Mouse (Mus musculus): ENCODE measurements around the gene Gm20538.

Gene Gm20538

GRCm38 (mm10) chr19:44530018-44530417, 22.6 kb downstream of the Gm20538 start:
- DNase-seq (ENCODE audit: low spot score): no peak

- DNase-seq (ENCODE audit: low spot score): no peak
These were observed 27.0 kb downstream of the Gm20538 start for GRCm38 (mm10) chr19:44525551-44526205.

DNA sequence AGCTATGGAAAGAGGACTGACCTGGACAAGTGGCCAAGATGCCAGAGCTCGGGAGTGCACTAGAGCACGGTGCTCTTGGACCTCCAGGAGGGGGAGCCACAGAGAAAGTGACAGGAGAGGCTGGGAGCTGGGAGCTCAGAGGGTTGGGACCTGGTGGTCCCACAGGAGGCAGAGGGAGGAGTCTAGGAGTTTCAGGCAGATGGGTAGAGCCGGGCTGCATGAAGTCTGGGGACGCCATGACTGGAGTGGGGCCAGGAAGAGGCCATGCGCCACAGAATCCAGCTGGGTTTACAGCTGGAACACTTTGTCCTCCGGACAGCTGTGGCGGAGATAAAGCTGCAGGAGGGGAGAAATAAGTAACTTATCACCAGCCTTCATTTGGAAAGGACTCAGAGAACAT, 33.5 kb downstream of the Gm20538 start:
- DNase-seq (ENCODE audit: low spot score): no peak

DNA sequence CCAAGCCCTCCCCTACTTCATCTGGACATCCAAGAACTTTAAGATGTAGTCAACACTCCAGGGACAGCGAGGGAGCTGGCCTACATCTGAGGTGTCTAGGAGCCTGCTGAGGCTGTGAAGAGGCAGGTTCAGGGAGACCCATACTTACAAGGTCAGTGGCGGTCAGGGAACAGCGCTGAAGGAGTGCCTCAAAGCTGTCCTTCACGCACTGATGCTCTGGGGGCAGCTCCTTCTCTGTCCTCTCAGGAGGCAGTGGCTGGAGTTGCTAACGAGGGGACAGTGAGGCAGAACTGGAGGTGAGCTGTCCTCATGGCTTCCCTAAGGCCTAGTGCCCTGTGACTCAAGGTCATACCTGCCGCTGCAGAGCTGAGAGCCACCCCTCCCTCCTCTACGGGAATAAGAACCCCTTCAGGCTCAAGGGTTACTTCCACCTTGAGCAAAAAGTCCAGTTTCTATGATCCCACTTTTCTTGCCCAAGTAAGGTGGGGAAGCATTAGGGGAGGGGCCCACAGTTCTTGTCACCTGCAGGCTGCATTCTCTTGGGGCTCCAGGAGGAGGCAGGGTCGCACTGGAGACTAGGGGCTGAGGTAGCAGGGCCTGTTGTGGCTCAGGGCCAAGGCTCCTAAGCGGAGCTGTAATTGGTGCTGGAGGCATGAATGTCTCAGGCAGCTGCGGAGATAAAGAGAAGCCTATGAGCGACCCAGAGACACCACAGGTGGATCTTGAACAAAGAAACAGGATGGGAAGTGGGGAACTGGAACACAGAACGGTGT, 34.4 kb downstream of the Gm20538 start:
- DNase-seq (ENCODE audit: low spot score): no peak

DNA sequence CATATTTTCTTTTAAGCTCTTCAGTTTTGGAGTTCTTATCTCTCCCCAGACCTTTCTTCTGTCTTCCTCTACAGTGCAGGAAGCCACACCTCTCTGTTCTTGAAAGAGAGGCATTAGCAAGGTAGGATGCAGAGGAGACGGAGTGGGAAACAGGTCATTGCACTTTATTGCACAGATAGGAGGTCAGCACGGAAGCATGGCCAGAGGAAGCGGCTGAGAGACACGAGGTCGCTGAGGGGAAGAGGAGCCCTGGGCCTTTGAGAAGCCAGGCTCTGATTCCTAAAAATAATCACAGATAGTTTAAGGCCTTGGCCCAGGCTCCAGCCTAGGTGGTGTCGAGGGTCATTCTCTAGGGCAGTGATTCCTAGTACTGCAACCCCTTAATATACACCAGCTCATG, 36.9 kb downstream of the Gm20538 start:
- DNase-seq (ENCODE audit: low spot score): no peak

DNA sequence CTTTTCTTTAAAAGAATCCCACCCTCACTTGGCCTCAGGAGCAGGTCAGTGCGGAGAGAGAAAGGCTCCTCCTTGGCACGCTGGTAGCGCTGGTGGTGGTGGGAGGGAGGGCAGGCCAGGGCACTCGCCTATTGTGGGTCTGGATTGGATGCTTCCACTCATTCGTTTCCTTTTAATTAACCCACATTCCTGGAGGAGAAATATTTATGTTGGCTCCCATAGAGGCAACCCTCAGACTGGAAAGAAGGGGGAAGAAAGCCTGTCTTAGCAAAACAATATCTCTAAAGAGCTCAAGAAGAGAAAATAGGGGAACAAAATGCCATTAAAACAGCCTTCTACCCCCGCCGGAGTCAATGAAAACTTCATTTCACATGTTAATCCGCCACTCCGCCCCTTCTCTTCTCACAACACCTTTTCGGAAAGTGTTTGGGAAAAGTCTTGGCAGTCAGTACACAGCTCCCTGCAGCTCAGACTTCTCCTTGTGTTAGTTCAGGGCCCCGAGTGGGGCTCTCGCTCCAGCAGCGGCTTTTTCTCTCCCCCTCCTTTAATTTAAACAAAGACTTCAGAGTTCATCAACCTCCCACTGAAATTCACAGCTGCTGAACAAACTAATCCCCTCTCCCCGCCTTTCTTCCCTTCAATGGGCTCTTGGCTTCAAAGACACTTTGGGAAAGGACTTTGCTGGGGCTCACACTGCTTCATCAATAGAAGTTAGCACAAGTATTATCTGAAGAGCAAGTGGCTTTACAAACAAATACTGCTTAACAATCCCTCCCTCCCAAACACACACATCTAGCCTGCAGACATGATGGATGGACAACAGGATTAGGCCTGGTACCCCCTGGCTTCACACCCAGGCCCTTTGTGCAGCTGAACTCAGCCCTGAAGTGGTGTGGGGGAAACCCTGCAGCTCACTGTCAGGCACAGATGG, 37.8 kb downstream of the Gm20538 start:
- DNase-seq (ENCODE audit: low spot score): no peak

GRCm38 (mm10) chr19:44513921-44514482, 38.6 kb downstream of the Gm20538 start:
- DNase-seq (ENCODE audit: low spot score): no peak

GRCm38 (mm10) chr19:44513054-44513833, 39.4 kb downstream of the Gm20538 start:
- DNase-seq (ENCODE audit: low spot score): no peak

GRCm38 (mm10) chr19:44512601-44513000, 40.0 kb downstream of the Gm20538 start:
- no peak for DNase-seq (ENCODE audit: low spot score)

DNA sequence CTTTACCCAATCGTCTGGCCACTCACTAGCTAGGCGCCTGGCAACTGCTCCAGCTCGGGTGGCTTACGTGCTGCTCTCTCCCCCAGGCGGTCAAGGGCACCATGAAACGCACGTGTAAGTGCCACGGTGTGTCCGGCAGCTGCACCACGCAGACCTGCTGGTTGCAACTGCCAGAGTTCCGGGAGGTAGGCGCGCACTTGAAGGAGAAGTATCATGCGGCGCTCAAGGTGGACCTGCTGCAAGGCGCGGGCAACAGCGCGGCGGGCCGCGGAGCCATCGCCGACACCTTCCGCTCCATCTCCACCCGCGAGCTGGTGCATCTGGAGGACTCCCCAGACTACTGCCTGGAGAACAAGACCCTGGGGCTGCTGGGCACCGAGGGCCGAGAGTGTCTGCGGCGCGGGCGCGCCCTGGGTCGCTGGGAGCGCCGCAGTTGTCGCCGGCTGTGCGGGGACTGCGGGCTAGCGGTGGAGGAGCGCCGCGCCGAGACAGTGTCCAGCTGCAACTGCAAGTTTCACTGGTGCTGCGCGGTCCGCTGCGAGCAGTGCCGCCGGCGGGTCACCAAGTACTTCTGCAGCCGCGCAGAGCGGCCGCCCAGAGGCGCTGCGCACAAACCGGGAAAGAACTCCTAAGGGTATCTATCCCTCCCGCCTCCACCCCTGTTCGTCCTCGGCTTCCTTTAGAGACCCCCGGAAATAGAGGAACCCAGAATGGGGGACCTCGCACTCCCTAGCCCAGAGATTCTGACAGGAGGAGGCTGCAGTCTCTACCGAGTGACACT, 41.0 kb downstream of the Gm20538 start:
- DNase-seq (ENCODE audit: low spot score): no peak

GRCm38 (mm10) chr19:44510534-44511175, 42.0 kb downstream of the Gm20538 start:
- DNase-seq (ENCODE audit: low spot score): no peak

GRCm38 (mm10) chr19:44502741-44503140, 49.9 kb downstream of the Gm20538 start:
- no peak for DNase-seq (ENCODE audit: low spot score)

DNA sequence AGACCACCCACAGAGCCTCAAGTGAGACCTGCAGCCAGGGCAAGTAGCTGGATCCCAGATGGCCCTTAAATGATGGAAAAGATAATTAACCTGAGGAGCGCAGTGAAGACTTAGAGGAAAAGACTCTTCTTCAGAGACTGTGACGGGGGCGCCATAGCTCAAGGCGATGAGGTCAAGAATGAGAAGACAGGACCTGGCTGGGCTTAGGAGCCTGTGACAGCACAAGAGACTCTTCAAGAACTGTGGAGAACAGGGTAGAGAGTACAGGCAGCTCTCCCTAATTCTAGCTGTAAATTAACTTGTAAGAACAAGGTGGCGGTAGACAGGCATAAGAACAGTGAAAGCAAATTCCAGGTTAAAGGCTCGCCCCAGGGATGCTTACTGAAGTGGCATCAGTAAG, 50.7 kb downstream of the Gm20538 start:
- DNase-seq (ENCODE audit: low spot score): no peak

DNA sequence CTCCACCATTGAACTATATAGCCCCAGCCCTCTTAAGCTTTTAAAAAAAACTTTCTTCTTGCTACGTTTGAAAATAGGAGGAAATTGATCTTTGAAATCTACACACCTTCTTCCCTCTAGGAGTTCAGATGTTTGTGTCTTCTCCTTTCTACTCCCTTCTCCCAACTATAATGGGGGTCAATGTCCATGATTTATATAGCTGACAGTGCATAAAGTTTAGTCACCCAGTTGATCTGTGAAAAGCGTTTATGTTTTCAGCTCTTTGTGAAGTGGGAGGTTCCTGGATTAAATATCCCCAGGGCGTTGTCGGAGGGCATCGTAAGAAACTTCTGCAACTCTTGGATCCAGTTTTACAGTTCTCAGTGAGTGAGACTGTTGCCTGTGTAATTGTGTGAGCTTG, 52.4 kb downstream of the Gm20538 start:
- DNase-seq (ENCODE audit: low spot score): no peak

- DNase-seq (ENCODE audit: low spot score): no peak
These were observed 53.7 kb downstream of the Gm20538 start for GRCm38 (mm10) chr19:44498936-44499335.

- DNase-seq (ENCODE audit: low spot score): no peak
These were observed 55.7 kb downstream of the Gm20538 start for GRCm38 (mm10) chr19:44496941-44497340.

DNA sequence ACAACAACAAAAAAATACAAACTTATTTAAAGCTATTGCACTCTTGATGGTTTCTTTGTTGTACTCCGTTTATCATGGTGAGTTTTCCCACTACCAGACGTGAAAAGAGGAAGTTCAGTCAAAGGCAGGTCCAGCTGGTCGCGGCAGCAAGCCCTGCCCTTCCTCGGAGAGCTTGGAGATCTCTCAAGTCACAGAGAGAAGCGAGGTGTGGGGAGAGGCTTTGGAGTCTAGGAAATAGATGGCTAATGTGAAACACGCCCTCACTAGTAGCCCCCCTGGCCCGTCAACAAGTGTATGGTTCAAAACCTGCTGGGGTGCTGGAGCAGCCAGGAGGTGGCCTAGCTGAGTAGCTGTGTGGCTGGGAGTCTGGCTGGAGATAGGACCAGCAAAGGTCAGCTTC, 56.1 kb downstream of the Gm20538 start:
- DNase-seq (ENCODE audit: low spot score): no peak

Data from spleen, adult 12 weeks (tissue).